Mouse (Mus musculus): ENCODE data around the gene Unc119b. TPM values are rescaled to one million over a fixed set of nuclear protein-coding genes. Genes with fewer than 3 reads are reported as not detected.
"Not testable (repeated sequence)": the region's sequence is repeated elsewhere in the genome, so short reads cannot be mapped to it uniquely, and the experiment has no call there.

Gene Unc119b
- polyA plus RNA-seq, 1 experiment from 2014 or later: 81.2 TPM

DNA sequence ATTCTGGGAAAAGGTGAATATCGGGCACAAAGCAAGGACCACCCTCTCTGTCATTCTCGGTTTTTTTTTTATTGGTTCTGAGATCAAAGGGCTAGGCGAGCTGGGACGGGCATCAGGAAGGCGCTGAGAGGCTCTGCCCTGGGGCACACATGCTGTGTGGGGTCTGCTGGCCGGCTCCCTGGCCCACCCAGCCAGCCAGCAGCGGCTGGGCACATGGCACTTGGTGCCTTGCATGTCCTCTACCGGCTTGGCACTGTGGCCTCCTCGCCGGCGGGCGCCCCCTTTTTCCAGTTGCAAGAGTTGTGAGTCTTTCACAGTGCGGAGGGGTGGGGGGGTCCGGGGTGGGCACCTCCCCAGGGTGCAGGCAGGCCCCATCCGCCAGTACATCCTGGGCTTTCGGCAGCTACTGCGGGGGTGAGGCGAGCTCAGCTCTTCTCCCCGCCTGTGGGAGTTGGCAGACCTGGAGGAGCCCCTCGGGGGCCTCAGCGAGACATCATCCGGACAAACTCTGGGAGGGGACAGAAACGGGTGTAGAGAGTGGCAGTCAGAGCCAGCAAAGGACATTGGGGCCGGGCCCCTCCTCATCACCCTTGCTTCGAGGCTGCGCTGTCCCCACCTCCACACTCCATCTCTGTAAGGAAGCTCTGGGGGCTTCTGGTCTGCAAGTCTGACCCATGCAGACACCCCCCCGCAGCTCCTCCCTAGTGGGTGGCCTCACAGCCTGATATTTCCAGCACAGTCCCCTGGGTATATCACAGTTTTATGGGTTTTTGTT lies 34.1 kb upstream of the Unc119b start:
- no peaks in the 10 kb centered on the region for H3K4me1 ChIP-seq (replicated peaks; ENCODE audit: control insufficient read depth, insufficient read depth, low read length)
- H3K9me3 ChIP-seq (ENCODE audit: control insufficient read depth, low read length): no peaks in the 10 kb centered on the region
- no peaks in the 10 kb centered on the region for H3K36me3 ChIP-seq (ENCODE audit: control insufficient read depth, insufficient read depth, low read length)
- H3K4me2 ChIP-seq (ENCODE audit: low read depth, low read length, severe bottlenecking): no peak overlapping the region
- no peak overlapping the region for H3K27ac ChIP-seq (ENCODE audit: low read depth, low read length)
- ATAC-seq (replicated peaks; ENCODE audit: low FRiP score) (no peak), DNase-seq (ENCODE audit: low spot score) (no peak)
- 58% methylated on average over 27 of the region's 27 CpGs for WGBS
- H3K27me3 ChIP-seq (ENCODE audit: control insufficient read depth, insufficient read depth, low read length): no peaks in the 10 kb centered on the region
- no peak overlapping the region for H3K4me3 ChIP-seq (ENCODE audit: low read depth, low read length)
- no peak overlapping the region for H3K9ac ChIP-seq (ENCODE audit: low read length)

DNA sequence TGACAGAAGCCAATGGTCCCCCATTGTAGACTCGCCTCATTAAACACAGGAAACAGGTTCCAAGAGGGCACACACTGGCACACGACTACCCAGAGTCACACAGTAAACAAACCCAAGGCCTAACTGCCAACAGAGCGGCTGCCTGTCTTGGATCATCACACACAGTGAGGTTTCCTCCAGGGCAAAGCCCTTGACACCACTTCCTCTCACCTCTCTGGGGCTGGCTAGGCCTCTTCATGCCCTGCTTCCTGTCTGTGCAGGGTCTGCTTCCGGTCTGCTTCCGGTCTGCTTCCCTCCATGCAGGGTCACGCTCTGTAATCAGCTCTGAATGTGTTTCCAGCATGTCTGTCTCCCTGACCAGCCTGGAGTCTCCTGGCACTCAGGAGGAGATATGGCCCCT lies 32.6 kb upstream of the Unc119b start:
- H3K9me3 ChIP-seq (ENCODE audit: control insufficient read depth, low read length): no peaks in the 10 kb centered on the region
- WGBS: 81% methylated on average over 6 of the region's 6 CpGs
- no peaks in the 10 kb centered on the region for H3K4me1 ChIP-seq (replicated peaks; ENCODE audit: control insufficient read depth, insufficient read depth, low read length)
- H3K36me3 ChIP-seq (ENCODE audit: control insufficient read depth, insufficient read depth, low read length): no peaks in the 10 kb centered on the region
- H3K27me3 ChIP-seq (ENCODE audit: control insufficient read depth, insufficient read depth, low read length): no peaks in the 10 kb centered on the region
- no peak overlapping the region for H3K27ac ChIP-seq (ENCODE audit: low read depth, low read length)
- no peak overlapping the region for H3K9ac ChIP-seq (ENCODE audit: low read length)
- H3K4me3 ChIP-seq (ENCODE audit: low read depth, low read length): no peak overlapping the region
- H3K4me2 ChIP-seq (ENCODE audit: low read depth, low read length, severe bottlenecking): no peak overlapping the region
- DNase-seq (ENCODE audit: low spot score) (no peak), ATAC-seq (replicated peaks; ENCODE audit: low FRiP score) (no peak)

DNA sequence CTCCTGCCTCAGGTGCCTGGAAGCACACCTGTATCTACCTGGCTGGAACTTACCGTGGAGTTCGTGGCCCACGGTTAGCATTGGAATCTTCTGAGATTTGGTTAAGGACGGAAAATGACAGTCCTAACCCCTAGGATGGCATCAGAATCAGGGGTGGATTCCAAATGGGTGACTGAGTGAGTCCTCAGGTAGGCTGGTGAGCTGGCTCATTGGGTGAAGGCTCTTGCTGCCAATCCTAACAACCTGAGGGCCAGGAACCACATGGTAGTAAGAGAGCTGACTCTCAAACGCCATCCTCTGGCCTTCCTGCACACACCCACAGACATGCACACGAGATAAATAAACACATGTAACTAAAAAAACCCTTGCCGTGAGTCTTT lies 32.0 kb upstream of the Unc119b start:
- Histone ChIP-seq H3K36me3 (ENCODE audit: control insufficient read depth, insufficient read depth, low read length) (no peaks in the 10 kb centered on the region), H3K27me3 (ENCODE audit: control insufficient read depth, insufficient read depth, low read length) (no peaks in the 10 kb centered on the region), H3K9ac (ENCODE audit: low read length) (no peak overlapping the region), H3K4me1 (replicated peaks; ENCODE audit: control insufficient read depth, insufficient read depth, low read length) (no peaks in the 10 kb centered on the region), H3K27ac (ENCODE audit: low read depth, low read length) (no peak overlapping the region), H3K4me2 (ENCODE audit: low read depth, low read length, severe bottlenecking) (no peak overlapping the region), H3K9me3 (ENCODE audit: control insufficient read depth, low read length) (no peaks in the 10 kb centered on the region), H3K4me3 (ENCODE audit: low read depth, low read length) (no peak overlapping the region)
- ATAC-seq (replicated peaks; ENCODE audit: low FRiP score) (no peak), DNase-seq (ENCODE audit: low spot score) (no peak)
- WGBS: 83% methylated on average over 7 of the region's 7 CpGs

DNA sequence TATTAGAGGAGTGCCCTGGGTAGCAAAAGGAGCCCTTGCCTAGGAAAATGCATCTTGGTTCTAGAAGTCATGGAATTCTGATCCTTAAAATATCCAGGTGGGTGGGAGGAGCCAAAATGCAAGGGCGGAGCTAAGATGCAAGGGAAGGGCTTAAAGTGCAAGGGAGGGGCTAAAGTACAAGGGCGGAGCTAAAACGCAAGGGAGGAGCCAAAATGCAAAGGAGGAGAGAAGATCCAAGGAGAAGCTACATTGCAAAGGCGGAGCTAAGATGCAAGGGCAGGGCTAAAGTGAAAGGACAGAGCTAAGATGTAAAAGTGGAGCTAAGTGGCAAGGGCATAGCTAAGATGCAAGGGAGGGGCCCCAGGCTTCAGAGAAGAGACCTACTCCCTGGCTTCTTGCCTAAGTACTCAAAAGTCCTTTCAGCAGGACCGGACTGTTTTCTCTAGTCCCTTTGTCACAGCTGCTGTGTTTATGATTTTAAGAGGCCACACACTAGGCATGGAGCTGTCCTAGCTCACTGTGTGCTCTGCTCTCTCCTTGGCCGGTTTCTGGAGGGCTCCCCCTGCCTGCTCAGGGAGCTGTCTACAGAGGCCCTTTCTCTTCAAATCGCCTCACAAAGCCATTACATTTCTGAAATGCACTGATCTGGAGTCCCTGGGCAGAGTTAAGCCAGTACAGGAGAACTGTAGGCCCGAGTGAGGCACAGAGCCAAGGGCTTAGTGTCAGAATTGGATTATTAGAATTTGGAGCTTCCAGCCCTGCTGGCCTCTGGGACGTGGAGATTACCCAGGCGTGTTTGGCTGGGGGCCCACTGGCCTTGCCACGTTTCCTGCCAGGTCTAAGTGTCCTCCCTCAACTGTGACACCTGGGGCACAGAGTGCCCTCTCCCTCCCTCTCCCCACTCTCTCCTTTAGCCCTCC lies 31.4 kb upstream of the Unc119b start:
- H3K4me1 ChIP-seq (replicated peaks; ENCODE audit: control insufficient read depth, insufficient read depth, low read length): peaks cover 3% of the 10 kb centered on the region; the same call in 1 of the 2 replicates
- 55% methylated on average over 11 of the region's 11 CpGs for WGBS
- no peak overlapping the region for H3K4me2 ChIP-seq (ENCODE audit: low read depth, low read length, severe bottlenecking)
- no peak for DNase-seq (ENCODE audit: low spot score)
- ATAC-seq (replicated peaks; ENCODE audit: low FRiP score): no peak
- H3K9ac ChIP-seq (ENCODE audit: low read length): no peak overlapping the region
- no peaks in the 10 kb centered on the region for H3K36me3 ChIP-seq (ENCODE audit: control insufficient read depth, insufficient read depth, low read length)
- no peaks in the 10 kb centered on the region for H3K27me3 ChIP-seq (ENCODE audit: control insufficient read depth, insufficient read depth, low read length)
- H3K9me3 ChIP-seq (ENCODE audit: control insufficient read depth, low read length): no peaks in the 10 kb centered on the region
- no peak overlapping the region for H3K4me3 ChIP-seq (ENCODE audit: low read depth, low read length)
- no peak overlapping the region for H3K27ac ChIP-seq (ENCODE audit: low read depth, low read length)

DNA sequence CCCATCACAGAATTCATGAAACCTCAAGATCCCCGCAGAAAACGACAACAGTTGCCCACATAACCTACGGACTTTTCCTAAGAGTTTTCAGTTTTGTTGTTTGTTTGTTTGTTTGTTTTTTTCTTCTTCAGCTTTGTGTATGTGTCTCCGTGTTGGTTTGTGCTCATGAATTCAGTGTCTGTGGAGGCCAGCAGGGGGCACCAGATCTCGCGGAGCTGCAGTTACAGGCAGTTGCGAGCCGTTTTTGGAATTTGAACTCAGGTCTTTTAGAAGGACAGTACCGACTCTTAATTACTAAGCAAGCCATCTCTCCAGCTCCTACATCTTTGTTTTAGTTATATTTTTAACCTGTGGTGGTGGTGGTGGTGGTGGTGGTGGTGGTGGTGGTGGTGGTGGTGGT lies 30.6 kb upstream of the Unc119b start:
- no peak for ATAC-seq (replicated peaks; ENCODE audit: low FRiP score)
- DNase-seq (ENCODE audit: low spot score): peak; percentile 67
- no peaks in the 10 kb centered on the region for H3K9me3 ChIP-seq (ENCODE audit: control insufficient read depth, low read length)
- no peaks in the 10 kb centered on the region for H3K27me3 ChIP-seq (ENCODE audit: control insufficient read depth, insufficient read depth, low read length)
- no peak overlapping the region for H3K9ac ChIP-seq (ENCODE audit: low read length)
- WGBS: 58% methylated on average over 9 of the region's 9 CpGs
- peaks cover 5% of the 10 kb centered on the region; the same call in 1 of the 2 replicates for H3K4me1 ChIP-seq (replicated peaks; ENCODE audit: control insufficient read depth, insufficient read depth, low read length)
- no peaks in the 10 kb centered on the region for H3K36me3 ChIP-seq (ENCODE audit: control insufficient read depth, insufficient read depth, low read length)
- no peak overlapping the region for H3K27ac ChIP-seq (ENCODE audit: low read depth, low read length)
- H3K4me2 ChIP-seq (ENCODE audit: low read depth, low read length, severe bottlenecking): no peak overlapping the region
- no peak overlapping the region for H3K4me3 ChIP-seq (ENCODE audit: low read depth, low read length)

DNA sequence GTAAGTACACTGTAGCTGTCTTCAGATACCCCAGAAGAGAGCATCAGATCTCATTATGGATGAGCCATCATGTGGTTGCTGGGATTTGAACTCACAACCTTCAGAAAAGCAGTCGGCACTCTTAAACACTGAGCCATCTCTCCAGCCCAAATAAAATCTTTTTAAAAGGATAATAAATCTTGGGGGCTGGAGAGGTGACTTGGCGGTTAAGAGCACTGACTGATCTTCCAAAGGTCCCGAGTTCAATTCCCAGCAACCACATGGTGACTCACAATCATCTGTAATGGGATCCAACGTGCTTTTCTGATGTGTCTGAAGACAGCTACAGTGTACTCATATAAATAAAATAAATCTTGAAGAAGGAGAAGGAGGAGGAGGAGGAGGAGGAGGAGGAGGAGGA lies 29.7 kb upstream of the Unc119b start:
- ATAC-seq (replicated peaks; ENCODE audit: low FRiP score); H3K27ac ChIP-seq (ENCODE audit: low read depth, low read length); H3K4me3 ChIP-seq (ENCODE audit: low read depth, low read length); H3K4me1 ChIP-seq (replicated peaks; ENCODE audit: control insufficient read depth, insufficient read depth, low read length); H3K4me2 ChIP-seq (ENCODE audit: low read depth, low read length, severe bottlenecking); H3K9ac ChIP-seq (ENCODE audit: low read length); DNase-seq (ENCODE audit: low spot score); H3K36me3 ChIP-seq (ENCODE audit: control insufficient read depth, insufficient read depth, low read length); H3K27me3 ChIP-seq (ENCODE audit: control insufficient read depth, insufficient read depth, low read length); H3K9me3 ChIP-seq (ENCODE audit: control insufficient read depth, low read length): not testable (repeated sequence)
- WGBS: 85% methylated on average over 4 of the region's 4 CpGs

DNA sequence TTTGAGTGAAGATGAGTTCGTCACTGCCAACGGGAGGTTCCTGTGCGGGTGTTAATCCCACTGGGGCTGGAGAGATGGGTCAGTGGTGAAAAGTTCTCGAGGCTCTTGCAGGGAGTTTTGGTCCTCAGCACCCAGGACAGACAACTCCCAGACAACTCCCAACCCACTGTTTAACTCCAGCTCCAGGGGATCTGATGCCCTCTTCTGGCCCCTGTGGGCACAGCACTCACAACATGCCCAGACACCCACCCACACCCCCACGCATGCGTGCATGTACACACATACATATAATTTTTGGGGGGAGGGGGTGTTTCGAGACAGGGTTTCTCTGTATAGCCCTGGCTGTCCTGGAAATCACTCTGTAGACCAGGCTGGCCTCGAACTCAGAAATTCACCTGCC lies 28.8 kb upstream of the Unc119b start:
- H3K9me3 ChIP-seq (ENCODE audit: control insufficient read depth, low read length): no peaks in the 10 kb centered on the region
- no peak for ATAC-seq (replicated peaks; ENCODE audit: low FRiP score)
- no peaks in the 10 kb centered on the region for H3K27me3 ChIP-seq (ENCODE audit: control insufficient read depth, insufficient read depth, low read length)
- H3K36me3 ChIP-seq (ENCODE audit: control insufficient read depth, insufficient read depth, low read length): no peaks in the 10 kb centered on the region
- 36% methylated on average over 8 of the region's 8 CpGs for WGBS
- no peak overlapping the region for H3K27ac ChIP-seq (ENCODE audit: low read depth, low read length)
- H3K4me3 ChIP-seq (ENCODE audit: low read depth, low read length): no peak overlapping the region
- H3K9ac ChIP-seq (ENCODE audit: low read length): no peak overlapping the region
- DNase-seq (ENCODE audit: low spot score): peak; percentile 71
- H3K4me1 ChIP-seq (replicated peaks; ENCODE audit: control insufficient read depth, insufficient read depth, low read length): peaks cover 9% of the 10 kb centered on the region; the same call in 1 of the 2 replicates
- no peak overlapping the region for H3K4me2 ChIP-seq (ENCODE audit: low read depth, low read length, severe bottlenecking)

DNA sequence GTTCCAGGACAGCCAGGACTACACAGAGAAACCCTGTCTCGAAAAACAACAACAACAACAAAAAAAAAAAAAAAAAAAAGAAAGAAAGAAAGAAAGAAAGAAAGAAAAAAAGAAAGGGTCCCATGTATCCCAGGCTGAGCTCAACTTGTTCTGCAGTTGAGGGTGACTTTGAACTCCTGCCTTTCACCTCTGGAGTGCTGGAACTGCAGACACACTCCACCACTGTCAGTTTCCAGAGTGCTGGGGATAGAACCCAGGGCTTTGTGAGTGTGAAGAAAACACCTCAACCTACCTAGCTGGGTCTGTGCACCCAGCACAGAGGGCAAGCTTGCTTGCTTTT lies 27.1 kb upstream of the Unc119b start:
- H3K36me3 ChIP-seq (ENCODE audit: control insufficient read depth, insufficient read depth, low read length); H3K27me3 ChIP-seq (ENCODE audit: control insufficient read depth, insufficient read depth, low read length); DNase-seq (ENCODE audit: low spot score); H3K9ac ChIP-seq (ENCODE audit: low read length); H3K4me2 ChIP-seq (ENCODE audit: low read depth, low read length, severe bottlenecking); H3K4me3 ChIP-seq (ENCODE audit: low read depth, low read length); H3K9me3 ChIP-seq (ENCODE audit: control insufficient read depth, low read length); H3K27ac ChIP-seq (ENCODE audit: low read depth, low read length); ATAC-seq (replicated peaks; ENCODE audit: low FRiP score): not testable (repeated sequence)
- 83% methylated on average over 1 of the region's 1 CpGs for WGBS
- peaks cover 12% of the 10 kb centered on the region; the same call in 1 of the 2 replicates for H3K4me1 ChIP-seq (replicated peaks; ENCODE audit: control insufficient read depth, insufficient read depth, low read length)
